ENCODE assay signal across 7 mouse cellular contexts in the genomic region with DNA sequence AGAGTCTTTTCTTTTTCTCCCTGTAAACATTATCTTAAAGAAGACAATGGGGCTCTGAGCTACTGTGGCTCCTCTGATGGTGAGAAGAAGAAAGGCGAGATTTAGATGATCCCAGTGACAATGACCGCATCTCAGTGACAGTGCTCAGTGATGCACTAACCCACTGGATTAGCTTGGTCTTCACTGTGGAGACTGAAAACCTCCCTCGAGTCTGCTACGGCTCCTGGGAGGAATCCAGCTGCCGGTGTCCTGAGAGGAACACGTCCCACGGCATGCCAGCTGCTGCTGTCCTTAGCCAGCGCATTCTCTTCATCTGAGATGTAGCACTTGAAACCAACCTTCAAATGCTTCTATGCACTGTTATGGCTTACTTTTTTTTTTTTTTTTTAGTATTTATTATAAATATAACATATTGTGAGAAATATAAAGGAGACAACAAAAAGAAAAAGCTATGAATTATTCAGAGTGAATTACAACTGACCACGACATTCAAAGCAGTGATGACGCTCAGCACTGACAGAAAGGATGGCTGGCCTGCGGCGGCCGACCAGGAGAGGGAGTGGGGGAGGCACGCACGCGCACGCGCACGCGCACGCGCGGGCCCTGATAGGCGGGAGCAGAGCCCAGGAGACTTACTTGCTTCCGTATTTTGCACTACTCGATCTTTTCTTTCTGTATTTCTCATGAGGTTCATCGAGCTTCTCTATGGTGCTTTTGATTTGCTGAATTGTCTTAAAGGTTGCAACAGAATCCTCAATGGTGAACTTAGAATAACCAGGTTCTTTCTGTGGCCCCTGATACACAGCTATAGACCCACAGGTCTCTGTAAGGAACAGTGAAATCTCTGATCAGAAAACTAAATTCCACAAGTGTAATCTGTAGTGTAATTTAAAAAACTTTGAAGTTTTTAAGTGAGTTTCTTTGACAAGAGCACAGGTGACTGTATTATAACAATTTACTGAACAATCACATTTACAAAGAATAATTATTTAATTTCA. TPM values are rescaled to one million over a fixed set of nuclear protein-coding genes. Genes with fewer than 3 reads are reported as not detected.
DNase-seq lines count a peak whose midpoint lies in the region; ATAC-seq lines count a peak whose summit lies in the region.

No protein-coding gene starts in this region.

- H3K4me1 ChIP-seq in hindbrain, embryonic 13.5 days (replicated peaks): peaks cover 3% of the 10 kb centered on the region; the same call in 1 of the 2 replicates
- H3K4me1 ChIP-seq in limb, embryonic 11.5 days (ENCODE audit: control insufficient read depth, insufficient read depth, low read length): no peaks in the 10 kb centered on the region

- peak; percentile 90 for ATAC-seq in hindbrain, embryonic 13.5 days (ENCODE audit: low FRiP score)
- ATAC-seq in limb, embryonic 11.5 days (ENCODE audit: insufficient number of reproducible peaks, low FRiP score, low TSS enrichment, low read depth): peak; percentile 31; the same call in 1 of the 2 replicates

- H3K27me3 ChIP-seq in hindbrain, embryonic 13.5 days: no peaks in the 10 kb centered on the region
- no peaks in the 10 kb centered on the region for H3K27me3 ChIP-seq in limb, embryonic 11.5 days (ENCODE audit: control insufficient read depth, insufficient read depth, low read length)

- peak overlapping the region; percentile 53; the same call in 1 of the 2 replicates for H3K9ac ChIP-seq in hindbrain, embryonic 13.5 days
- H3K9ac ChIP-seq in limb, embryonic 11.5 days (ENCODE audit: low read length): no peak overlapping the region

- no peaks in the 10 kb centered on the region for H3K9me3 ChIP-seq in hindbrain, embryonic 13.5 days
- H3K9me3 ChIP-seq in limb, embryonic 11.5 days (ENCODE audit: control insufficient read depth, low read length): no peaks in the 10 kb centered on the region

- WGBS in hindbrain, embryonic 13.5 days: 31% methylated on average over 27 of the region's 27 CpGs
- WGBS in limb, embryonic 11.5 days: 42% methylated on average over 27 of the region's 27 CpGs

- H3K36me3 ChIP-seq in hindbrain, embryonic 13.5 days: peaks cover 34% of the 10 kb centered on the region
- H3K36me3 ChIP-seq in limb, embryonic 11.5 days (ENCODE audit: control insufficient read depth, insufficient read depth, low read length): no peaks in the 10 kb centered on the region; the same call in 1 of the 2 replicates

- peak overlapping the region; percentile 78 for H3K27ac ChIP-seq in hindbrain, embryonic 13.5 days
- H3K27ac ChIP-seq in limb, embryonic 11.5 days (replicated peaks; ENCODE audit: low read depth, low read length): no peak overlapping the region

- peak; percentile 76 for DNase-seq in adrenal gland, postnatal 25 days
- peak; percentile 84 to 85 for DNase-seq in cerebellum, postnatal 10 days
- DNase-seq in forelimb bud, embryonic 11.5 days (ENCODE audit: low read depth, low spot score): peak; percentile 64
- peak; percentile 79 for DNase-seq in limb, embryonic 11.5 days (ENCODE audit: low spot score)
- peak; percentile 77 for DNase-seq in mesoderm, embryonic 11.5 days (ENCODE audit: low read depth, low spot score)
- peak; percentile 59 for DNase-seq in right cerebral cortex, postnatal 14 days

- peak overlapping the region; percentile 30 for H3K4me3 ChIP-seq in hindbrain, embryonic 13.5 days
- no peak overlapping the region for H3K4me3 ChIP-seq in limb, embryonic 11.5 days (ENCODE audit: low read depth, low read length)

- peak overlapping the region; percentile 44 for H3K4me2 ChIP-seq in hindbrain, embryonic 13.5 days
- 0 out of 2 replicates have a peak overlapping the region, but pooled peaks have one; percentile 15 for H3K4me2 ChIP-seq in limb, embryonic 11.5 days (ENCODE audit: low read depth, severe bottlenecking)

RNA-seq across cellular contexts. Expression of a gene that starts 18.9 kb away (rescaled TPM):
- total RNA-seq in adrenal gland, postnatal 25 days (2021): not detected in 2 replicates
- 0.19 and 0.40 TPM in 2 replicates for polyA plus RNA-seq in hindbrain, embryonic 13.5 days (2015; fragmentation: Nextera tagmentation; extraction: Ambion mirVana)
- polyA plus RNA-seq in limb, embryonic 11.5 days (2014; fragmentation: Nextera tagmentation; extraction: Ambion mirVana): not detected in 2 replicates
